Mouse (Mus musculus) erythroblast, embryonic 14.5 days (primary cell): ENCODE data around the gene 1190005I06Rik.

ENCODE experiments used
- GATA1 ChIP-seq: IDR thresholded peaks from 2 replicates; pipeline ENCODE4 v1.6.1; 2012; ENCODE audit warnings: low read length, inconsistent platforms, mixed read lengths
- TAL1 ChIP-seq: IDR thresholded peaks from 3 replicates; pipeline ENCODE4 v1.6.1; 2012; ENCODE audit warnings: low read length, inconsistent platforms, mixed read lengths

DNA sequence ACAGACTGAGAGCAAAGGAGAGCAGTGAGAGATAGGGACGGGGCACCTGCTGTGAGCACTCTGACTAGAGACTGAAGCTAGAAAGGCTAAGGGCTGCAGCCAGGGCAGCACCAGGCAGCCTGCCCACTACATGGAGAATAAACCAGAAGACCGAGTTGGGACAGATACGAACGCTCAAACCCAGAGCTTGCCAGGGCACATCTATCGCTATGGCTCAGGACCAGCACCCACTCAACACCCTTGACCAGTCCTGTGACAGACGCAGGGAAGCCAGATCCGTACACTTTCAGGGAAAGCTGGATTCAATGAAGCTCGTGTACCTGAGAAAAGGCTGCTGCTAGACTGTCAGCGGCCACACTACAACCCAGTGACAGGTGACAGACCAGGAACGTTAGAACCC, 61.9 kb downstream of the 1190005I06Rik start:
- TF ChIP-seq GATA1 (no peak), TAL1 (no peak)
